Mouse (Mus musculus): ENCODE data around the gene Etv6. TPM values are rescaled to one million over a fixed set of nuclear protein-coding genes. Genes with fewer than 3 reads are reported as not detected.

The Etv6 gene
- polyA plus RNA-seq, 1 experiment, result 4.4 TPM

GRCm38 (mm10) chr6:134262383-134262782 lies 226.9 kb downstream of the Etv6 start:
- Histone ChIP-seq H3K4me1 (ENCODE audit: control insufficient read depth, insufficient read depth, low read length) (no peaks in the 10 kb centered on the region), H3K4me3 (ENCODE audit: control insufficient read depth, low read depth, low read length) (no peak overlapping the region), H3K36me3 (ENCODE audit: control insufficient read depth, insufficient read depth, low read length) (no peaks in the 10 kb centered on the region), H3K27me3 (ENCODE audit: control insufficient read depth, insufficient read depth, low read length) (no peaks in the 10 kb centered on the region), H3K27ac (ENCODE audit: control insufficient read depth, insufficient read depth, low read depth, low read length) (no peak overlapping the region)
- TF ChIP-seq CTCF (IDR thresholded peaks at IDR 0.05; ENCODE audit: control insufficient read depth, insufficient read depth, insufficient replicate concordance, low read depth, low read length) (no peak), POLR2A (IDR thresholded peaks at IDR 0.05; ENCODE audit: control insufficient read depth, low read depth, low read length) (no peak)

GRCm38 (mm10) chr6:134262911-134263607 lies 227.6 kb downstream of the Etv6 start:
- no peaks in the 10 kb centered on the region for H3K4me1 ChIP-seq (ENCODE audit: control insufficient read depth, insufficient read depth, low read length)
- H3K4me3 ChIP-seq (ENCODE audit: control insufficient read depth, low read depth, low read length), result no peak overlapping the region
- H3K27me3 ChIP-seq (ENCODE audit: control insufficient read depth, insufficient read depth, low read length), result no peaks in the 10 kb centered on the region
- TF ChIP-seq CTCF (IDR thresholded peaks at IDR 0.05; ENCODE audit: control insufficient read depth, insufficient read depth, insufficient replicate concordance, low read depth, low read length) (no peak), POLR2A (IDR thresholded peaks at IDR 0.05; ENCODE audit: control insufficient read depth, low read depth, low read length) (no peak)
- H3K36me3 ChIP-seq (ENCODE audit: control insufficient read depth, insufficient read depth, low read length), result no peaks in the 10 kb centered on the region
- H3K27ac ChIP-seq (ENCODE audit: control insufficient read depth, insufficient read depth, low read depth, low read length), result no peak overlapping the region

GRCm38 (mm10) chr6:134273884-134274283 lies 238.4 kb downstream of the Etv6 start:
- no peaks in the 10 kb centered on the region for H3K4me1 ChIP-seq (ENCODE audit: control insufficient read depth, insufficient read depth, low read length)
- no peak overlapping the region for H3K27ac ChIP-seq (ENCODE audit: control insufficient read depth, insufficient read depth, low read depth, low read length)
- no peaks in the 10 kb centered on the region for H3K36me3 ChIP-seq (ENCODE audit: control insufficient read depth, insufficient read depth, low read length)
- no peak overlapping the region for H3K4me3 ChIP-seq (ENCODE audit: control insufficient read depth, low read depth, low read length)
- no peaks in the 10 kb centered on the region for H3K27me3 ChIP-seq (ENCODE audit: control insufficient read depth, insufficient read depth, low read length)
- TF ChIP-seq POLR2A (IDR thresholded peaks at IDR 0.05; ENCODE audit: control insufficient read depth, low read depth, low read length), result no peak
- no peak for TF ChIP-seq CTCF (IDR thresholded peaks at IDR 0.05; ENCODE audit: control insufficient read depth, insufficient read depth, insufficient replicate concordance, low read depth, low read length)

GRCm38 (mm10) chr6:134276954-134277353 lies 241.5 kb downstream of the Etv6 start:
- H3K27ac ChIP-seq (ENCODE audit: control insufficient read depth, insufficient read depth, low read depth, low read length), result no peak overlapping the region
- no peak for TF ChIP-seq CTCF (IDR thresholded peaks at IDR 0.05; ENCODE audit: control insufficient read depth, insufficient read depth, insufficient replicate concordance, low read depth, low read length)
- TF ChIP-seq POLR2A (IDR thresholded peaks at IDR 0.05; ENCODE audit: control insufficient read depth, low read depth, low read length), result no peak
- H3K4me3 ChIP-seq (ENCODE audit: control insufficient read depth, low read depth, low read length), result no peak overlapping the region
- H3K27me3 ChIP-seq (ENCODE audit: control insufficient read depth, insufficient read depth, low read length), result no peaks in the 10 kb centered on the region
- no peaks in the 10 kb centered on the region for H3K4me1 ChIP-seq (ENCODE audit: control insufficient read depth, insufficient read depth, low read length)
- H3K36me3 ChIP-seq (ENCODE audit: control insufficient read depth, insufficient read depth, low read length), result no peaks in the 10 kb centered on the region

- Histone ChIP-seq H3K27me3 (ENCODE audit: control insufficient read depth, insufficient read depth, low read length) (no peaks in the 10 kb centered on the region), H3K4me1 (ENCODE audit: control insufficient read depth, insufficient read depth, low read length) (no peaks in the 10 kb centered on the region), H3K27ac (ENCODE audit: control insufficient read depth, insufficient read depth, low read depth, low read length) (no peak overlapping the region), H3K36me3 (ENCODE audit: control insufficient read depth, insufficient read depth, low read length) (no peaks in the 10 kb centered on the region), H3K4me3 (ENCODE audit: control insufficient read depth, low read depth, low read length) (no peak overlapping the region)
- no peak for TF ChIP-seq POLR2A (IDR thresholded peaks at IDR 0.05; ENCODE audit: control insufficient read depth, low read depth, low read length)
These were observed 246.6 kb downstream of the Etv6 start for GRCm38 (mm10) chr6:134282095-134282494.

- H3K27me3 ChIP-seq (ENCODE audit: control insufficient read depth, insufficient read depth, low read length), result no peaks in the 10 kb centered on the region
- H3K27ac ChIP-seq (ENCODE audit: control insufficient read depth, insufficient read depth, low read depth, low read length), result no peak overlapping the region
- H3K4me1 ChIP-seq (ENCODE audit: control insufficient read depth, insufficient read depth, low read length), result no peaks in the 10 kb centered on the region
- no peaks in the 10 kb centered on the region for H3K36me3 ChIP-seq (ENCODE audit: control insufficient read depth, insufficient read depth, low read length)
- TF ChIP-seq CTCF (IDR thresholded peaks at IDR 0.05; ENCODE audit: control insufficient read depth, insufficient read depth, insufficient replicate concordance, low read depth, low read length) (no peak), POLR2A (IDR thresholded peaks at IDR 0.05; ENCODE audit: control insufficient read depth, low read depth, low read length) (no peak)
- no peak overlapping the region for H3K4me3 ChIP-seq (ENCODE audit: control insufficient read depth, low read depth, low read length)
These were observed 256.3 kb downstream of the Etv6 start for GRCm38 (mm10) chr6:134291823-134292222.

- TF ChIP-seq POLR2A (IDR thresholded peaks at IDR 0.05; ENCODE audit: control insufficient read depth, low read depth, low read length) (no peak), CTCF (IDR thresholded peaks at IDR 0.05; ENCODE audit: control insufficient read depth, insufficient read depth, insufficient replicate concordance, low read depth, low read length) (no peak)
- H3K36me3 ChIP-seq (ENCODE audit: control insufficient read depth, insufficient read depth, low read length), result no peaks in the 10 kb centered on the region
- H3K27me3 ChIP-seq (ENCODE audit: control insufficient read depth, insufficient read depth, low read length), result no peaks in the 10 kb centered on the region
- H3K4me3 ChIP-seq (ENCODE audit: control insufficient read depth, low read depth, low read length), result no peak overlapping the region
- H3K27ac ChIP-seq (ENCODE audit: control insufficient read depth, insufficient read depth, low read depth, low read length), result no peak overlapping the region
- H3K4me1 ChIP-seq (ENCODE audit: control insufficient read depth, insufficient read depth, low read length), result no peaks in the 10 kb centered on the region
These were observed 256.9 kb downstream of the Etv6 start for GRCm38 (mm10) chr6:134292404-134292803.

Measured in testis, adult 2 months (tissue).